Mouse (Mus musculus): ENCODE results near the gene Agap1. TPM values are rescaled to one million over a fixed set of nuclear protein-coding genes. Genes with fewer than 3 reads are reported as not detected.

Gene Agap1
- total and polyA plus RNA-seq, 2 experiments from 2014 or later = 40.1 to 108 TPM

DNA sequence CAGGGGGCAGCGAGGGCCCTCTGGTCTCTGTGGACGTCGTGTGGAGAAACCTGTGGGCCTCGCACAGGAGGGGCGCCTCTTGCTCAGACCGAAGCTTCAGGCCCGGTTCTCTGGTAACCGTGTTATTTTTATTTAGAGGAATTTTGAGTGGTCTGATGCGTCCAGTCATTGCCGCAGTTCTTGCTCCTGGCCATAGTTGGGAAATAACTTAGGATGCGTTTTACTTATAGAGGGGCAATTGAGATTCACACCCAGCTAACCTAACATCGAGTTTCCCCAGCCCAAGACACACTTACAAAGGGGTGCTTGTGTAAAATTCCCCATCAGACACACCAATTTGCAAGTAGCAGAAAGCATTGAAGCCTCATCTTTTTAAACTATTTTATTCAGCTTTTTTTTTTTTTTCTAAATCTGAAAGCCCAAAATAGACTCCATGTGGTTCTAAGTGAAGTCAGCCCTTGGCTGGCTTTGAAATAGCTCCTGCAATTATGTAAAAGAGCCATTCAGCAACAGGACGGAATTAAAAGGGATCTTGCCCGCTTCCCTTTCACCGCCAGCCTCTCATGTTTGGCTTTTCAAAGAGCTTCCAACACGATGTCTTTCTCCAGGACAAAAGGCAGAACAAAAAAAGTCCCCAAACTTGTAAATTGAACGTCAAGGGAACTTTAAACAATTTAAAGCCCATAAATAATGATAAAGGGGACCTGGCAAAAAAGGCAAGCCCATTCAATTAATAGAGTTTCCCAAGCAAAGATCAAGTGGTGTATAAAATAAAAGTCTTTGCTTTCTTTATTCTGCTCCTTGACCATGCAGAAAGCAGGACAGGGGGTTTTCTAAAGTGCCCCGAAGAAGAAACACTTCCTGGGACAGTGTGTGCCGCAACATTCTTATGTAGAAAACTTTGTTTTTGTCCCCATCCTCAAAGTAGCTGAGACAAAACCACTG, 480.0 kb downstream of the Agap1 start:
- peaks cover 87% of the 10 kb centered on the region for H3K27me3 ChIP-seq (ENCODE audit: insufficient read depth, low read length)
- H3K27ac ChIP-seq (ENCODE audit: low read depth, low read length) = no peak overlapping the region
- no peaks in the 10 kb centered on the region for H3K4me1 ChIP-seq (ENCODE audit: insufficient read depth)
- WGBS = 1% methylated on average over 19 of the region's 19 CpGs
- ATAC-seq (no peak), DNase-seq (peak; percentile 37)
- no peaks in the 10 kb centered on the region for H3K36me3 ChIP-seq (ENCODE audit: insufficient read depth)
- H3K4me2 ChIP-seq (ENCODE audit: low read depth) = no peak overlapping the region
- no peaks in the 10 kb centered on the region for H3K9me3 ChIP-seq (ENCODE audit: low read length)
- TF ChIP-seq CTCF (IDR thresholded peaks at IDR 0.05; ENCODE audit: low read depth) = no peak
- no peak overlapping the region for H3K4me3 ChIP-seq (ENCODE audit: low read depth, low read length)
- H3K9ac ChIP-seq = no peak overlapping the region

DNA sequence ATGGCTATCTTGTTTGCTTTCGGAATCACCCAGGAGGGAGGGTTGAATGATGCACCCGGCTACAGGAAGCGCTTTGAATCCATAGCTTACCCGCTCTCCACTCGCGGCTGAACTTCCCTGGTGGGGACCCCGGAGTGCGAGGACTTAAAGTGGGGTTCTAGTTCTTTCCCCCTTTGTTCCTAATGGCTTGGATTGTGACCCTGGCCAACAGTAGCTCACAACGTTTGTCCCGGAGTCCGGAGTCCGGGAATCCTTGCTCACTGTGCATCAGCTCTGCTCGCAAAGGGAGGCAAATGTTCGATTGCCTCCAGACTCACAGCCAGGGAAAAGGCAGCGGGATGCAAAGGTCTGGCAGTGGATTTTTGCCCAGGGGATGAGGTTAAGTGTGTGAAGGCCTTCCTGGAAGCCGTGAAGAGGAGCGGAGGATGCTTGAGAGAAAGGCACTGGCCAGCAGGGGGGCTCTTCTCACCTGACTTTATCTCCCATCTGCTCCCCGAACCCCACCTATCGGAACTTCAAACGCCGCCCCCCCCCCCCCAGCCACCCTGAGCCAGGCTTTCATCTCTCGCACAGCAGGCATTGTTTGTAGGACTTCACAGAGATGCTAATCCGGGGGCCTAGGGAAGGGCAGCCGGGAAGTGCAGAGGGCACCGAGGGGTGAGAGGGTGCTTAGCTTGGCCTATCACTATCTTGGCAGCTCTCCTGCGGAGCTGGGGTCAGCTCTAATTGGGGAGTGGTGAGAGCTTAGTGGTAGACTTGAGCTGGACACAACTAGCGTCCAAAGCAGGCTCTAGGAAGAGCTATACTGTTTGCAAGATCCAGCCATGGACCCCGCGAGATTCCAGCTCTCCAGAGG, 481.1 kb downstream of the Agap1 start:
- Histone ChIP-seq H3K27me3 (ENCODE audit: insufficient read depth, low read length) (peaks cover 86% of the 10 kb centered on the region), H3K9ac (no peak overlapping the region), H3K4me2 (ENCODE audit: low read depth) (no peak overlapping the region), H3K4me3 (ENCODE audit: low read depth, low read length) (no peak overlapping the region), H3K36me3 (ENCODE audit: insufficient read depth) (no peaks in the 10 kb centered on the region), H3K9me3 (ENCODE audit: low read length) (no peaks in the 10 kb centered on the region), H3K4me1 (ENCODE audit: insufficient read depth) (no peaks in the 10 kb centered on the region), H3K27ac (ENCODE audit: low read depth, low read length) (no peak overlapping the region)
- no peak for ATAC-seq
- no peak for DNase-seq
- WGBS = 1% methylated on average over 29 of the region's 29 CpGs
- no peak for TF ChIP-seq CTCF (IDR thresholded peaks at IDR 0.05; ENCODE audit: low read depth)

DNA sequence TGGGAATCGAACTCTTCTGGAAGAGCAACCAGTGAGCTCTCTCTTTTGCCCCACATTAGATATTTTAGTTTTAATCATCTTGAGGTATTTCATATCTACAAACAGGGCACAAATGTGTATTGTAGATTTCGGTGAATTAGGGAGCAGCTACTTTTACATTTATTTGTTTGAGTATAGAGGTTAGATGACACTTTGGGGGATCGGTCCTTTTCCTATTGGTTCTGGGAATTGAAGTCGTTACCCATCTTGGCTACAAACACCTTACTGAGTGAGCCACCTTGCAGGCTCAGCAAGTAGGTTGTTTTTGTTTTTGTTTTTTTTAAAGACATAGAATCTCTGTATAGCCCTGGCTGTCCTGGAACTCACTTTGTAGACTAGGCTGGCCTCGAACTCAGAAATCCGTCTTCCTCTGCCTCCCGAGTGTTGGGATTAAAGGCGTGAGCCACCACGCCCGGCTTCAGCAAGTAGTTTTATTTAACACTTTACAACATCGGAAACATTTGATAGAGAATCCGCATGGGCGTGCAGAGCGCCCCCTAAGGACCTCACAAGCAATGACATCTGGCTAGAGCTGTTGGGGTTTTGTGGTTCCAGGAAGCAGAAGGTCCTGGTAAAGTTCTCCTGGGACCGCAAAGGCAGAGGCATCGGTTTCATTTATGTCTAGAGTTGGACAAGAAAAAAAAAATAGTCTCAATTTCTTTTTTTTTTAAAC, 484.4 kb downstream of the Agap1 start:
- no peaks in the 10 kb centered on the region for H3K9me3 ChIP-seq (ENCODE audit: low read length)
- TF ChIP-seq CTCF (IDR thresholded peaks at IDR 0.05; ENCODE audit: low read depth) = peak; percentile 46
- no peak overlapping the region for H3K27ac ChIP-seq (ENCODE audit: low read depth, low read length)
- no peak overlapping the region for H3K4me3 ChIP-seq (ENCODE audit: low read depth, low read length)
- peak; percentile 42 for DNase-seq
- no peak overlapping the region for H3K9ac ChIP-seq
- WGBS = 26% methylated on average over 16 of the region's 16 CpGs
- H3K36me3 ChIP-seq (ENCODE audit: insufficient read depth) = no peaks in the 10 kb centered on the region
- ATAC-seq = no peak
- H3K27me3 ChIP-seq (ENCODE audit: insufficient read depth, low read length) = peaks cover 88% of the 10 kb centered on the region
- H3K4me1 ChIP-seq (ENCODE audit: insufficient read depth) = no peaks in the 10 kb centered on the region
- no peak overlapping the region for H3K4me2 ChIP-seq (ENCODE audit: low read depth)

DNA sequence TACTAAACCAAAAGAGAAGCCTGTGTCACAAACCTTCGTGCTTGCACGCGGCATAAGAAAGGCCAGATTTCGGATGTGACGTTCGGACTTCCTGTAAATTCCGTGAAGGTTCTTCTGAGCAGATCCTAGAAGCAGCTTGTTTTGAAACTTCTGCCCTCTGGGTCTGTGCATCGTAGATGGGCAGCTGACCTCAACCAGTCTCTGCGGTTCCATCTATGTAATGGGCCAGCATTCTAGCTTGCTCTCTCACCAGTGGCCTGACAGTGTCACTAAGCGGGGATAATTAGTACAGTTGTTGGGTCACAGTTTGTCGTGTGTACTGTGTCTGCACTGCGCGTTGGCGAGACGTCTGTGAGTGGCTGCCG, 485.0 kb downstream of the Agap1 start:
- H3K27me3 ChIP-seq (ENCODE audit: insufficient read depth, low read length) = peaks cover 88% of the 10 kb centered on the region

DNA sequence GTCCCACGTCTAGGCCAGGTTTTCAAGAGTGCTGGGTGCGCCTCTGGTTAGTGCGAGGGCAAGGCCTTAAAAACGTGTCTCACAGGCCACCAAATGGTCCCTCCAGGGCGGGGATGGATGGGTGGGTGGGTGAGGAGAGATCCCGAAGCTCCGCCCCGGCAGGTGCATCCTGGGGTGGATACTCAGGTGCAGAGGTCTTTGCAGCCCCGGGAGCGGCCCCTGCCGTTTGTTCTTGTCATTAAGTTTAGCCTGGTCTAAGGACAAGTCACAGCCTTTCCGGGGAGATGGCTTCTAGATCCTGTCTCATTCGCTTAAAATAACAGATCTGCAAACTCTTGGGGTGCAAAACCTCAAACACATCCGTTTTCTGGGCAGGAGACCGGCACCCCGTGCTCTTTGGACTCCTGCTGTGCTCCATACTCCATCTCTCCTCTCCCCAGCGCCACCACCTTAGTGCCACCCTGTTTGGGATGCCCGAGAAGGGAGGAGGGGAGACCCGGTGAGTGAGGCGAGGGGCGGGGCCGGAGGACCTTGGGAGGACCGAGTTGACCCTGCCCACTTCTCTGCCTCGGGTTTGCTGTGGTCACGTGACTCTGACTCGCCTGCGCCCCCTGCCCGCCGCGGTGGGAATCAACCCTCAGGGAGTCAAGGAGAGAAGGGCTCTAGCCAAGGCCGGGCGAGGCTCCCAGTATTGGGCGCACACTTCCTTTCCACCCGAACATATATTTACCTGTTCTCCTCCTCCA, 485.5 kb downstream of the Agap1 start:
- Histone ChIP-seq H3K9ac (no peak overlapping the region), H3K4me2 (ENCODE audit: low read depth) (no peak overlapping the region), H3K9me3 (ENCODE audit: low read length) (no peaks in the 10 kb centered on the region), H3K27ac (ENCODE audit: low read depth, low read length) (no peak overlapping the region), H3K4me1 (ENCODE audit: insufficient read depth) (no peaks in the 10 kb centered on the region), H3K36me3 (ENCODE audit: insufficient read depth) (no peaks in the 10 kb centered on the region), H3K4me3 (ENCODE audit: low read depth, low read length) (no peak overlapping the region), H3K27me3 (ENCODE audit: insufficient read depth, low read length) (peaks cover 89% of the 10 kb centered on the region)
- TF ChIP-seq CTCF (IDR thresholded peaks at IDR 0.05; ENCODE audit: low read depth) = peak; percentile 77
- WGBS = 4% methylated on average over 34 of the region's 34 CpGs
- no peak for ATAC-seq
- DNase-seq = peak; percentile 62

More for the DNA sequence above, 485.0 kb downstream of the Agap1 start:
- Histone ChIP-seq H3K9ac (no peak overlapping the region), H3K4me3 (ENCODE audit: low read depth, low read length) (no peak overlapping the region), H3K36me3 (ENCODE audit: insufficient read depth) (no peaks in the 10 kb centered on the region), H3K9me3 (ENCODE audit: low read length) (no peaks in the 10 kb centered on the region), H3K27ac (ENCODE audit: low read depth, low read length) (no peak overlapping the region), H3K4me2 (ENCODE audit: low read depth) (no peak overlapping the region), H3K4me1 (ENCODE audit: insufficient read depth) (no peaks in the 10 kb centered on the region)
- WGBS = 27% methylated on average over 16 of the region's 16 CpGs
- no peak for DNase-seq
- TF ChIP-seq CTCF (IDR thresholded peaks at IDR 0.05; ENCODE audit: low read depth) = no peak
- ATAC-seq = no peak

DNA sequence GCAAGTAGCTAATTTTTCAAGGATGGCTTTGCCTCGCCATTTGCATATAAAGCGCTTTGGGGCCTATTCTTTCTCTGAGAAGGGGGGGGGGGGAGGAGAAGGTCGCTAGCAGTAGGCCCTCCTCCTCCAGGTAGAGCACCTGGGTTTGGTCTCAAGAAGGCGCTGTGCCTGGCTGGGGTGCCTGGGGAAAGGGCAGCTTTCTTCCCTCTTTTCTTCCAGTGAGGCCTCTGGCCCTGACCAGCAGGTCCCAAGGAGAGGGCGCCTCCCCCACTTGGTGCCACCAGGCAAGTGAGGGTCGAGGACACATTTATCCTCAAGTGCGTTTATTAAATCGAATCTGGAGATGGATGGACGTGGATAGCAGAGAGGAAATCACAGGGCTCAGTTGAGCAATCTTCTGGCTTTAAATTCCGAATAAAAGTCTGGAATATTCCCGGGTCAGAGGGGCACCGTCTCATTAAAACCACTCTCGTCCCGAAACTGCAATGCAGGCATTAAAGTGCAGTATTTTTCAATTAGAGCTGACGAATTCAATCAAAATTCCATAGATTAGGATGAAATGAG, 486.4 kb downstream of the Agap1 start:
- H3K4me3 ChIP-seq (ENCODE audit: low read depth, low read length) = no peak overlapping the region
- H3K4me1 ChIP-seq (ENCODE audit: insufficient read depth) = no peaks in the 10 kb centered on the region
- H3K9ac ChIP-seq = no peak overlapping the region
- no peaks in the 10 kb centered on the region for H3K9me3 ChIP-seq (ENCODE audit: low read length)
- DNase-seq (no peak), ATAC-seq (no peak)
- H3K27ac ChIP-seq (ENCODE audit: low read depth, low read length) = no peak overlapping the region
- no peak overlapping the region for H3K4me2 ChIP-seq (ENCODE audit: low read depth)
- WGBS = 6% methylated on average over 15 of the region's 15 CpGs
- no peak for TF ChIP-seq CTCF (IDR thresholded peaks at IDR 0.05; ENCODE audit: low read depth)
- H3K36me3 ChIP-seq (ENCODE audit: insufficient read depth) = no peaks in the 10 kb centered on the region
- H3K27me3 ChIP-seq (ENCODE audit: insufficient read depth, low read length) = peaks cover 89% of the 10 kb centered on the region

All from forebrain, postnatal 0 days (tissue).